ENCODE assay signal across 15 mouse cellular contexts in the genomic region with DNA sequence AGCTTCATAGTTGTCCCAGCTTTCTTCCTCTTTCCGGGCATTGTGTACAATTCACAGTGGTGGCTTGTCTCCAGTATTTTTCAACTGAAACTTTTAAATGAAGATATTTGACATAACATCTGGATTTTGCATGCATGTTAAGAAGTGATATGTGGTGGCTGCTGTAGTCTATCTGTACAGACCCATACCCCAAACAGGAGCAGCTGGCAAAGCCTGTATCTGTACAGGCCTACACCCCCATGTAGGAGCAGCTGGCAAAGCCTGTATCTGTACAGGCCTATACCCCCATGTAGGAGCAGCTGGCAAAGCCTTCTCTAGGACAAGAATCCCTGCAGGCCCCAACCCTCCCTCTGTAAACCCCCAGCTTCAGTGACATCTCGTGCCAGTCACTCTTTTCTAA. TPM values are rescaled to one million over a fixed set of nuclear protein-coding genes. Genes with fewer than 3 reads are reported as not detected.
DNase-seq lines count a peak whose midpoint lies in the region; ATAC-seq and TF ChIP-seq lines count a peak whose summit lies in the region.
"Had no signal": no experiment of that assay in that cellular context is flagged by ENCODE, and none has a peak within 500 bp of the region (broad histone marks: within the 10 kb centered on the region; RNA-seq: fewer than 3 reads in every experiment).

No protein-coding gene starts in this region.

- H3K27me3 ChIP-seq in embryonic facial prominence, embryonic 14.5 days (replicated peaks; ENCODE audit: control insufficient read depth, insufficient read depth, low read length) = no peaks in the 10 kb centered on the region
- H3K27me3 ChIP-seq in embryonic facial prominence, embryonic 10.5 days (replicated peaks; ENCODE audit: low read depth, poor library complexity, severe bottlenecking) = no peaks in the 10 kb centered on the region
- no peaks in the 10 kb centered on the region for H3K27me3 ChIP-seq in kidney, adult 2 months (replicated peaks; ENCODE audit: control insufficient read depth, insufficient read depth, low read length)
- H3K27me3 ChIP-seq in liver, embryonic 13.5 days = no peaks in the 10 kb centered on the region
- H3K27me3 ChIP-seq: stomach, embryonic 15.5 days had no signal

- 74% methylated on average over 2 of the region's 2 CpGs for WGBS in embryonic facial prominence, embryonic 14.5 days
- 84% methylated on average over 2 of the region's 2 CpGs for WGBS in embryonic facial prominence, embryonic 10.5 days
- WGBS in kidney, adult 2 months = 86% methylated on average over 2 of the region's 2 CpGs
- 55% methylated on average over 2 of the region's 2 CpGs for WGBS in liver, embryonic 13.5 days (ENCODE audit: insufficient replicate concordance)

- no peak for TF ChIP-seq CTCF in kidney, adult 2 months (conservative IDR thresholded peaks at IDR 0.05; ENCODE audit: insufficient read depth, insufficient read length, low read depth, low read length)
- no peak for TF ChIP-seq CTCF in brain, embryonic 14.5 days (IDR thresholded peaks at IDR 0.05; ENCODE audit: borderline replicate concordance, extremely low read depth, insufficient read depth, insufficient read length)

- no peak overlapping the region for H3K4me3 ChIP-seq in embryonic facial prominence, embryonic 14.5 days (ENCODE audit: low read depth, low read length)
- no peak overlapping the region for H3K4me3 ChIP-seq in embryonic facial prominence, embryonic 10.5 days
- H3K4me3 ChIP-seq in kidney, adult 2 months (ENCODE audit: insufficient read depth, low read depth, low read length) = no peak overlapping the region
- no peak overlapping the region for H3K4me3 ChIP-seq in liver, embryonic 13.5 days (replicated peaks)
- H3K4me3 ChIP-seq: layer of hippocampus, adult 2 months; stomach, embryonic 15.5 days had no signal

- no peak overlapping the region for H3K9ac ChIP-seq in embryonic facial prominence, embryonic 14.5 days (ENCODE audit: low read depth, low read length)
- H3K9ac ChIP-seq in liver, embryonic 13.5 days = no peak overlapping the region
- H3K9ac ChIP-seq: stomach, embryonic 15.5 days had no signal

- DNase-seq in embryonic facial prominence, embryonic 14.5 days (ENCODE audit: low spot score) = peak; percentile 55
- no peak for DNase-seq in embryonic facial prominence, embryonic 10.5 days (ENCODE audit: low spot score)
- DNase-seq in kidney, adult 2 months = peak; percentile 27
- no peak for DNase-seq in kidney, postnatal 10 days
- peak; percentile 11 for DNase-seq in brain, embryonic 14.5 days (ENCODE audit: low read depth)
- DNase-seq in liver, embryonic 13.5 days = no peak
- no peak for DNase-seq in left cerebral cortex, postnatal 10 days (ENCODE audit: extremely low spot score in 1 of 2, low spot score in 2 of 2)
- DNase-seq: cerebellum, adult 9-10 months; heart, adult 11 months; kidney, adult 18-20 months; midbrain, embryonic 14.5 days; thymus, postnatal 25 days had no signal

- no peaks in the 10 kb centered on the region for H3K4me1 ChIP-seq in embryonic facial prominence, embryonic 14.5 days (ENCODE audit: control insufficient read depth, insufficient read depth, low read length)
- H3K4me1 ChIP-seq in embryonic facial prominence, embryonic 10.5 days = peaks cover 6% of the 10 kb centered on the region; the same call in 1 of the 2 replicates
- H3K4me1 ChIP-seq in kidney, adult 2 months (ENCODE audit: control insufficient read depth, insufficient read depth, low read length) = no peaks in the 10 kb centered on the region; the same call in 1 of the 2 replicates
- H3K4me1 ChIP-seq in liver, embryonic 13.5 days (replicated peaks) = peaks cover 30% of the 10 kb centered on the region
- H3K4me1 ChIP-seq: stomach, embryonic 15.5 days had no signal

- H3K4me2 ChIP-seq in embryonic facial prominence, embryonic 14.5 days (ENCODE audit: low read depth, low read length) = no peak overlapping the region
- no peak overlapping the region for H3K4me2 ChIP-seq in liver, embryonic 13.5 days
- H3K4me2 ChIP-seq: stomach, embryonic 15.5 days had no signal

- ATAC-seq in embryonic facial prominence, embryonic 14.5 days (ENCODE audit: low read depth) = peak; percentile 74; the same call in 1 of the 2 replicates
- peak; percentile 88 for ATAC-seq in liver, embryonic 13.5 days (ENCODE audit: low read depth)
- ATAC-seq in cerebellum, adult (ENCODE audit: insufficient number of reproducible peaks, low FRiP score, low TSS enrichment) = no peak

- no peak for TF ChIP-seq POLR2A in kidney, adult 2 months (IDR thresholded peaks at IDR 0.05; ENCODE audit: low read depth, low read length)
- no peak for TF ChIP-seq POLR2A in brain, embryonic 14.5 days (IDR thresholded peaks at IDR 0.05; ENCODE audit: borderline replicate concordance, extremely low read depth, insufficient read depth, insufficient read length, poor library complexity, severe bottlenecking)

- no peak overlapping the region; the same call in 1 of the 2 replicates for H3K27ac ChIP-seq in embryonic facial prominence, embryonic 14.5 days (replicated peaks; ENCODE audit: low read depth, low read length)
- H3K27ac ChIP-seq in embryonic facial prominence, embryonic 10.5 days (replicated peaks) = no peak overlapping the region
- no peak overlapping the region; the same call in 1 of the 2 replicates for H3K27ac ChIP-seq in kidney, adult 2 months (ENCODE audit: insufficient read depth, low read depth, low read length)
- no peak overlapping the region for H3K27ac ChIP-seq in liver, embryonic 13.5 days

- no peaks in the 10 kb centered on the region for H3K36me3 ChIP-seq in embryonic facial prominence, embryonic 14.5 days (ENCODE audit: control insufficient read depth, insufficient read depth, low read length)
- no peaks in the 10 kb centered on the region for H3K36me3 ChIP-seq in embryonic facial prominence, embryonic 10.5 days (replicated peaks)
- H3K36me3 ChIP-seq in kidney, adult 2 months (ENCODE audit: control insufficient read depth, insufficient read depth, low read length) = no peaks in the 10 kb centered on the region
- H3K36me3 ChIP-seq in liver, embryonic 13.5 days = 0 out of 2 replicates have a peak, but pooled peaks cover 2% of the 10 kb centered on the region

- intact Hi-C loops in left cerebral cortex, postnatal 10 days (cut with DNase I) = no loop called here

- H3K9me3 ChIP-seq in embryonic facial prominence, embryonic 14.5 days (ENCODE audit: control insufficient read depth, low read length) = no peaks in the 10 kb centered on the region
- H3K9me3 ChIP-seq in embryonic facial prominence, embryonic 10.5 days = no peaks in the 10 kb centered on the region
- no peaks in the 10 kb centered on the region for H3K9me3 ChIP-seq in liver, embryonic 13.5 days (replicated peaks)
- H3K9me3 ChIP-seq: stomach, embryonic 15.5 days had no signal

RNA-seq across cellular contexts. Expression of gene Top2b, which starts 50.1 kb away (rescaled TPM):
- polyA plus RNA-seq in embryonic facial prominence, embryonic 14.5 days (2014; fragmentation: Nextera tagmentation; extraction: Ambion mirVana) = 80.2 and 80.5 TPM in 2 replicates
- polyA plus RNA-seq in embryonic facial prominence, embryonic 10.5 days (2016; fragmentation: Nextera tagmentation; extraction: Ambion mirVana) = 75.5 and 79.2 TPM in 2 replicates
- polyA plus RNA-seq in kidney, adult 2 months (2012; rRNA removed) = 5.4 and 10.5 TPM in 2 replicates
- 111 and 136 TPM in 2 replicates for polyA plus RNA-seq in brain, embryonic 14.5 days (2012; rRNA removed)
- polyA plus RNA-seq in liver, embryonic 13.5 days (2015; fragmentation: Nextera tagmentation; extraction: Ambion mirVana) = 17.6 and 22.8 TPM in 2 replicates
- 100 to 1,000 TPM; 155 to 157 TPM for total RNA-seq in left cerebral cortex, postnatal 10 days (2021)

Comparison
In these comparisons a context has a peak if more than half of its experiments do, and no peak if none do; other contexts are left out.
1. DNase-seq: peak in embryonic facial prominence, embryonic 14.5 days (single experiment), kidney, adult 2 months (single experiment) and brain, embryonic 14.5 days (single experiment); none in embryonic facial prominence, embryonic 10.5 days (single experiment), kidney, postnatal 10 days (single experiment), liver, embryonic 13.5 days (single experiment) and left cerebral cortex, postnatal 10 days (0 of 2).